Mouse (Mus musculus): ENCODE measurements around the gene Ddx43. TPM values are rescaled to one million over a fixed set of nuclear protein-coding genes. Genes with fewer than 3 reads are reported as not detected.

The Ddx43 gene
- polyA plus RNA-seq, 1 experiment: 0.27 TPM

DNA sequence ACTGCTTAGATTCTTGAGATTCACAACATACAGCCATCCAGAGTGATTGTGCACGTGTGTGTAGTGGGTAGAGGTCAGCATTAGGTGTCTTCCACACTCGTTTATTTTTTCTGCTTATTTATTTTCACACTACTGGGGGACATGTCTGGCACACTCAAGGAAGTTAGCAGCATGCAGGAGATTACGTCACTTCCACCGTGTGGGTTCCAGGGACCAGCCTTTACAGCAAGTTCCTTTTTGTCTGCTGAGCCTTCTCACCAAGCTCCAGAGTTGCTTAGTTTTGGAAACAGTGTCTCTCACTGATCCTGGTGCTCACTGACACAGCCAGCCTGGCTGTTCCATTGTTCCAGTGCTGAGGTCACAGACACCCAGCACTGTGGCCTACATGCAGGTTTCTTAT, 55.8 kb downstream of the Ddx43 start:
- no peak for DNase-seq (ENCODE audit: low read depth)
- TF ChIP-seq POLR2A (IDR thresholded peaks at IDR 0.05; ENCODE audit: borderline replicate concordance, extremely low read depth, insufficient read depth, insufficient read length, poor library complexity, severe bottlenecking): no peak
- TF ChIP-seq CTCF (IDR thresholded peaks at IDR 0.05; ENCODE audit: borderline replicate concordance, extremely low read depth, insufficient read depth, insufficient read length): no peak

DNA sequence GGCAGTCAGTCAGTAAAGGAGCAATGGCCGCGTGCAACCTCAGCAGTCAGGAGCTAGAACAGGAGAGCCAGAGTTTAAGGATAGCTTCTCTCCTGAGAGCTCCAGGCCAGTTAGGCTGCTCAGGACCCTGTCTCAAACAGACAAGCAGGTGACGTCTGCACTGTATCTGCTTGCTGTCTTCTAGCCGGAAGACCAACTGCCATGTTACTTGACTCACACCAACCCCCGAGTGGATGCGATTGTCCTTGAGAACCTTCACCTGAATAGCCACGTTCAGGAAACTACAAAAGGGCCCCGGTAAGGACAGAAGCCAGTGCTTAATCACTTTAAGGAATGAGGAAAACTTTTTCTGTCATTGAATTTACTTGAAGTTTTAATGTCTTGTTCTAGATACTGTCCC, 61.4 kb downstream of the Ddx43 start:
- TF ChIP-seq CTCF (IDR thresholded peaks at IDR 0.05; ENCODE audit: borderline replicate concordance, extremely low read depth, insufficient read depth, insufficient read length) (no peak), POLR2A (IDR thresholded peaks at IDR 0.05; ENCODE audit: borderline replicate concordance, extremely low read depth, insufficient read depth, insufficient read length, poor library complexity, severe bottlenecking) (no peak)
- DNase-seq (ENCODE audit: low read depth): no peak

- TF ChIP-seq CTCF (IDR thresholded peaks at IDR 0.05; ENCODE audit: borderline replicate concordance, extremely low read depth, insufficient read depth, insufficient read length) (no peak), POLR2A (IDR thresholded peaks at IDR 0.05; ENCODE audit: borderline replicate concordance, extremely low read depth, insufficient read depth, insufficient read length, poor library complexity, severe bottlenecking) (no peak)
- DNase-seq (ENCODE audit: low read depth): no peak
These were observed 67.8 kb downstream of the Ddx43 start for GRCm38 (mm10) chr9:78463337-78463736.

DNA sequence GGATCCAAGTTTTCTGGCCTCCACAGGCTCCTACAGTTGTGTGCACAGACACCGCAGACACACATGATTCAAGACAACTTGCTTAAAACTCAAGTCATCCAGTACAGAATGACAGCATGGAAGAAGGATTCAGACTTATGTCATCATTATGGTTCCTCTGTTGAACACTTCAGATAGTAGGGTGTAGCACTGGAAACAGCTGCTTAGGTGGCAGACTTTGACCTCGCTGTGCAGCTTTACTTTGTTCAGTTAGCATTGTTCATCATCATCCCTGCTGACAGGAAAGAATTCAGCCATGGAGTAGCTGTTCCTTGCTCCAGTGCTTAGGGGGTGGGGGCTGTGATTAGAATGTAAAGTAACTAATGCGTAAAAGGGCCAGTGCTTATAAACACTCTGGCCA, 70.1 kb downstream of the Ddx43 start:
- DNase-seq (ENCODE audit: low read depth): no peak
- TF ChIP-seq CTCF (IDR thresholded peaks at IDR 0.05; ENCODE audit: borderline replicate concordance, extremely low read depth, insufficient read depth, insufficient read length): no peak
- TF ChIP-seq POLR2A (IDR thresholded peaks at IDR 0.05; ENCODE audit: borderline replicate concordance, extremely low read depth, insufficient read depth, insufficient read length, poor library complexity, severe bottlenecking): no peak

Other genes starting within 250 kb of the Ddx43 start
- 10.6 and 14.7 TPM in 2 replicates for gene Gsta4, start 213.0 kb upstream of the Ddx43 start, polyA plus RNA-seq (2012; rRNA removed)
- gene Gsta1, start 165.1 kb upstream of the Ddx43 start, polyA plus RNA-seq (2012; rRNA removed): 0.19 TPM in 1 of 2 replicates, not detected in the other
- gene Gm3776, start 138.6 kb upstream of the Ddx43 start, polyA plus RNA-seq (2012; rRNA removed): not detected in 2 replicates
- not detected in 2 replicates for gene Gm10639, start 105.9 kb upstream of the Ddx43 start, polyA plus RNA-seq (2012; rRNA removed)
- not detected in 2 replicates for gene Omt2a, start 81.0 kb upstream of the Ddx43 start, polyA plus RNA-seq (2012; rRNA removed)
- not detected in 2 replicates for gene Omt2b, start 68.2 kb upstream of the Ddx43 start, polyA plus RNA-seq (2012; rRNA removed)
- gene Gsta2, start 40.0 kb upstream of the Ddx43 start, polyA plus RNA-seq (2012; rRNA removed): 0.20 TPM in 1 of 2 replicates, not detected in the other
- 4.1 and 4.5 TPM in 2 replicates for gene Dppa5a, start 27.6 kb upstream of the Ddx43 start, polyA plus RNA-seq (2012; rRNA removed)
- 3.9 TPM in 2 replicates for gene Ooep, start 17.1 kb upstream of the Ddx43 start, polyA plus RNA-seq (2012; rRNA removed)
- gene Cgas, start 47.5 kb downstream of the Ddx43 start, polyA plus RNA-seq (2012; rRNA removed): 0.67 and 0.97 TPM in 2 replicates
- 23.8 and 25.0 TPM in 2 replicates for gene Mto1, start 52.4 kb downstream of the Ddx43 start, polyA plus RNA-seq (2012; rRNA removed)
- gene Gm17324, start 53.0 kb downstream of the Ddx43 start, polyA plus RNA-seq (2012; rRNA removed): 0.40 and 0.55 TPM in 2 replicates
- gene Eef1a1, start 93.4 kb downstream of the Ddx43 start, polyA plus RNA-seq (2012; rRNA removed): 6,510 and 8,462 TPM in 2 replicates
- 9.3 and 11.5 TPM in 2 replicates for gene Slc17a5, start 192.3 kb downstream of the Ddx43 start, polyA plus RNA-seq (2012; rRNA removed)
- 1.3 and 2.0 TPM in 2 replicates for gene Cd109, start 219.8 kb downstream of the Ddx43 start, polyA plus RNA-seq (2012; rRNA removed)